19 mouse cellular contexts compared by ENCODE assay signal in genomic region chr7:96081676-96082075, GRCm38 (mm10).
A peak's percentile ranks its signal among the peaks of the same experiment; 100 is the strongest.
DNase-seq lines count a peak whose midpoint lies in the region; ATAC-seq and TF ChIP-seq lines count a peak whose summit lies in the region.
"Had no signal": no experiment of that assay in that cellular context is flagged by ENCODE, and none has a peak within 500 bp of the region (broad histone marks: within the 10 kb centered on the region; RNA-seq: fewer than 3 reads in every experiment).

No protein-coding gene starts in this region.

- H3K4me1 ChIP-seq in kidney, postnatal 0 days (replicated peaks; ENCODE audit: insufficient read depth, low read length), result no peaks in the 10 kb centered on the region
- peaks cover 5% of the 10 kb centered on the region for H3K4me1 ChIP-seq in embryonic facial prominence, embryonic 14.5 days (ENCODE audit: control insufficient read depth, insufficient read depth, low read length)
- H3K4me1 ChIP-seq in limb, embryonic 15.5 days, result no peaks in the 10 kb centered on the region
- no peaks in the 10 kb centered on the region for H3K4me1 ChIP-seq in stomach, embryonic 15.5 days
- H3K4me1 ChIP-seq: midbrain, embryonic 10.5 days had no signal

- no peaks in the 10 kb centered on the region for H3K9me3 ChIP-seq in kidney, postnatal 0 days (replicated peaks; ENCODE audit: low read length)
- no peaks in the 10 kb centered on the region for H3K9me3 ChIP-seq in embryonic facial prominence, embryonic 14.5 days (ENCODE audit: control insufficient read depth, low read length)
- H3K9me3 ChIP-seq in limb, embryonic 15.5 days, result no peaks in the 10 kb centered on the region
- H3K9me3 ChIP-seq in stomach, embryonic 15.5 days, result no peaks in the 10 kb centered on the region
- H3K9me3 ChIP-seq: heart, embryonic 10.5 days; midbrain, embryonic 10.5 days; neural tube, embryonic 12.5 days had no signal

- no peak for ATAC-seq in kidney, postnatal 0 days (replicated peaks; ENCODE audit: low FRiP score, low read depth)
- no peak for ATAC-seq in embryonic facial prominence, embryonic 14.5 days (ENCODE audit: low read depth)
- ATAC-seq in limb, embryonic 15.5 days (ENCODE audit: insufficient number of reproducible peaks, low FRiP score, low TSS enrichment, low read depth), result peak; percentile 67
- no peak for ATAC-seq in stomach, embryonic 15.5 days (ENCODE audit: insufficient read depth, low FRiP score, low read depth)
- ATAC-seq: inflammation-experienced regulatory T-cells, adult 6 months had no signal

- WGBS in kidney, postnatal 0 days, result 22% methylated on average over 4 of the region's 4 CpGs
- 24% methylated on average over 4 of the region's 4 CpGs for WGBS in embryonic facial prominence, embryonic 14.5 days
- WGBS in limb, embryonic 15.5 days, result 27% methylated on average over 4 of the region's 4 CpGs
- WGBS in stomach, embryonic 15.5 days, result 29% methylated on average over 4 of the region's 4 CpGs

- H3K27me3 ChIP-seq in kidney, postnatal 0 days (ENCODE audit: insufficient read depth, low read length), result no peaks in the 10 kb centered on the region
- no peaks in the 10 kb centered on the region for H3K27me3 ChIP-seq in embryonic facial prominence, embryonic 14.5 days (replicated peaks; ENCODE audit: control insufficient read depth, insufficient read depth, low read length)
- no peaks in the 10 kb centered on the region for H3K27me3 ChIP-seq in limb, embryonic 15.5 days
- no peaks in the 10 kb centered on the region for H3K27me3 ChIP-seq in stomach, embryonic 15.5 days (replicated peaks)
- H3K27me3 ChIP-seq: neural tube, embryonic 12.5 days had no signal

- TF ChIP-seq CTCF in kidney, postnatal 0 days (IDR thresholded peaks at IDR 0.05; ENCODE audit: low read depth), result no peak

- H3K4me3 ChIP-seq in kidney, postnatal 0 days (replicated peaks; ENCODE audit: low read depth, low read length), result no peak overlapping the region
- H3K4me3 ChIP-seq in embryonic facial prominence, embryonic 14.5 days (ENCODE audit: low read depth, low read length), result no peak overlapping the region
- H3K4me3 ChIP-seq in limb, embryonic 15.5 days, result no peak overlapping the region
- H3K4me3 ChIP-seq in stomach, embryonic 15.5 days (replicated peaks), result no peak overlapping the region
- H3K4me3 ChIP-seq: heart, embryonic 10.5 days; layer of hippocampus, adult 2 months; midbrain, embryonic 10.5 days; neural tube, embryonic 12.5 days had no signal

- H3K36me3 ChIP-seq in kidney, postnatal 0 days (ENCODE audit: insufficient read depth, low read length), result no peaks in the 10 kb centered on the region
- no peaks in the 10 kb centered on the region for H3K36me3 ChIP-seq in embryonic facial prominence, embryonic 14.5 days (ENCODE audit: control insufficient read depth, insufficient read depth, low read length)
- H3K36me3 ChIP-seq in limb, embryonic 15.5 days, result no peaks in the 10 kb centered on the region
- no peaks in the 10 kb centered on the region for H3K36me3 ChIP-seq in stomach, embryonic 15.5 days
- H3K36me3 ChIP-seq: heart, embryonic 10.5 days; midbrain, embryonic 10.5 days; neural tube, embryonic 12.5 days had no signal

- no peak overlapping the region for H3K4me2 ChIP-seq in kidney, postnatal 0 days (ENCODE audit: low read length)
- H3K4me2 ChIP-seq in embryonic facial prominence, embryonic 14.5 days (ENCODE audit: low read depth, low read length), result no peak overlapping the region
- H3K4me2 ChIP-seq in limb, embryonic 15.5 days, result no peak overlapping the region
- no peak overlapping the region for H3K4me2 ChIP-seq in stomach, embryonic 15.5 days
- H3K4me2 ChIP-seq: neural tube, embryonic 12.5 days had no signal

- peak; percentile 66 for DNase-seq in kidney, postnatal 0 days (ENCODE audit: low spot score)
- no peak for DNase-seq in kidney, postnatal 10 days
- peak; percentile 46 for DNase-seq in embryonic facial prominence, embryonic 14.5 days (ENCODE audit: low spot score)
- no peak for DNase-seq in right cerebral cortex, postnatal 25 days
- DNase-seq in testis, postnatal 10 days (ENCODE audit: low spot score), result no peak
- DNase-seq: cerebellum, adult 18-20 months; cerebellum, postnatal 36 days; kidney, adult 8-10 months; layer of hippocampus, postnatal 36 days; right cerebral cortex, adult 18-20 months; thymus, postnatal 14 days had no signal

- H3K27ac ChIP-seq in kidney, postnatal 0 days, result no peak overlapping the region
- H3K27ac ChIP-seq in embryonic facial prominence, embryonic 14.5 days (replicated peaks; ENCODE audit: low read depth, low read length), result peak overlapping the region; percentile 33; the same call in 1 of the 2 replicates
- H3K27ac ChIP-seq in limb, embryonic 15.5 days, result 0 out of 2 replicates have a peak overlapping the region, but pooled peaks have one; percentile 4
- peak overlapping the region; percentile 23; the same call in 1 of the 2 replicates for H3K27ac ChIP-seq in stomach, embryonic 15.5 days
- H3K27ac ChIP-seq: heart, embryonic 10.5 days; layer of hippocampus, adult 2 months; macrophage; midbrain, embryonic 10.5 days; neural tube, embryonic 12.5 days had no signal

- H3K9ac ChIP-seq in kidney, postnatal 0 days (ENCODE audit: low read depth, low read length), result no peak overlapping the region
- H3K9ac ChIP-seq in embryonic facial prominence, embryonic 14.5 days (ENCODE audit: low read depth, low read length), result no peak overlapping the region
- no peak overlapping the region for H3K9ac ChIP-seq in limb, embryonic 15.5 days
- no peak overlapping the region for H3K9ac ChIP-seq in stomach, embryonic 15.5 days
- H3K9ac ChIP-seq: neural tube, embryonic 12.5 days had no signal

Comparison
In these comparisons a context has a peak if more than half of its experiments do, and no peak if none do; other contexts are left out.
1. DNase-seq: peak in kidney, postnatal 0 days (single experiment) and embryonic facial prominence, embryonic 14.5 days (single experiment); none in kidney, postnatal 10 days (single experiment), right cerebral cortex, postnatal 25 days (single experiment) and testis, postnatal 10 days (single experiment).